Mouse (Mus musculus): ENCODE measurements at regions not wholly inside any gene's neighbourhood (a gene's known extent, or its start where the extent isn't known, plus 50 kb on each side); places are given as distances from the start of the nearest gene placed in this dataset.
"Not testable (repeated sequence)": the region's sequence is repeated elsewhere in the genome, so short reads cannot be mapped to it uniquely, and the experiment has no call there.

DNA sequence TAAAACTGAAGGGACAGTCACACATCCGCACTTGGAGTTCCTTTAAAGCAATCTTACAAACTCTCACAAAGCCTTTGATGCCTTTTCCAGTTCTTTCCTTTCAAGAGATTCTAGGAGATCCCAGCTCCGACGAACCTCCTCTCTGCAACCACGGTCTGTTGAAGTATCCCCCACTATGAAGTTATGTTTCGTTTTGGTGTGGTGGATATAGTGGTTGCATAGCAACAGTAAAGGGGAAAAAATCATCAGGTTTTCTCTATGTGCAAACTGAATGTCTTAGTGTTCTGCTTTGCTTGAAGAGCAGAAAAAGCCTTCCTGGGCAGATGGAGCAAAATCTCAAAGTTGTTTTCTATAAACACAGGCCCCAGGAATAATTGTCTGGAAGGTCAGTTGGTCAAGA lies 147.4 kb upstream of the Dlgap1 start:
- DNase-seq (ENCODE audit: low spot score): no peak

DNA sequence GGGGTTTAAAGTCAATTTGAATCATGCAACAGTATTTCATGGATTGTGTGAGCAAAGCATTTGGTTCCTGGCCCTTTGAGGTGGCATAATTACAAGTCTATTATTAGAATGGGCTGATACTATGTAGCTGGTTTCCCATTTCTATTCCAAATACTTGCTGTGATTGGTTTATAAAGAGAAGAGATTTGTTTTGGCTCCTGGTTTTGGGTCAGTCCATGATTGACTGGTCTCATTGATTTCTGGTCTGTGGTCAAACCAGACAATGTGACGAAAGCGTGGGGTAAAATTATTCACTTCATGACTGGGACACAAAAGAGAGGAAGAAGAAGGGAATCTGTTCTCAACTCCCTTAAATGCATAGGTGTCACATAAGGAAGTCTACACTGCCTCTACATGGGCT lies 147.0 kb upstream of the Dlgap1 start:
- DNase-seq (ENCODE audit: low spot score): no peak

DNA sequence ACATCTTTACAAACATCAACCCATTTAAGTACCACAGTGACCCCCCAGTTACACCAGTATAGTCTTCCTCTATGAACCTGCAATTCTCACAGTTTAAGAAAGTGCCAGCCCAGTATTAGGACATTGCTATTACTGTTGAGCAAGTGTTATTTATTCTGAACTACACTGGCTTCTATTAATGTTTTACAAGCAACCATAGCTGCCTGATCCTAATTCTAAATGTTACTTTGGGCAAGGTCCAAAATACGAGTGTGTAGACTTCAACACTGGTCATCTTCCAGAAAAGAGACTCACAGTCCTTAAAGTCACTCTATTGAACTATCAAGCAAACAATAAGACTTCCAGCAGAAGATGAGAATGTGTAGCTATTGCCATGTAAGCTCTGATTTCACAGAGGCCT lies 146.0 kb upstream of the Dlgap1 start:
- DNase-seq (ENCODE audit: low spot score): no peak

- no peak for DNase-seq (ENCODE audit: low spot score)
Measured at GRCm38 (mm10) chr17:69841308-69841707, 127.6 kb upstream of the Dlgap1 start.

- DNase-seq (ENCODE audit: low spot score): no peak
Measured at GRCm38 (mm10) chr17:69848306-69848705, 120.6 kb upstream of the Dlgap1 start.

DNA sequence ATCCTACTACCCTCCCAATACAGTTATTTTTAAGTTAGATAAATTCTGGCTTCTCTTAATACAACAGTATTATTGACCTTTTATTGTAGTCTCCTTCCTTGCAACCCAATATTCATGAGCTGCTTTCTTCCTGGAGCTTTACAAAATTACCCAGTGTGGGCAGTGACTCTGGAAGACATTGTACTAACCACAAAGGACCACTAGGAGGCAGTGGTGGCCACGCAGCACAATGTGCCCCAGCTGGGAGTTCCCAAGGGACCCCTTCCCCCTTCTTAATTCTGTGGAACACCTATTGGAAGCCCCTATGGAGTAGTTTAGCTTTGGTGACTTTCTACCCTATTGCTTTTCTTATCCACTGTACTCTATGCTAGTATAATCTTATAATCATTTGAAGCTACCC lies 118.8 kb upstream of the Dlgap1 start:
- no peak for DNase-seq (ENCODE audit: low spot score)

- DNase-seq (ENCODE audit: low spot score): not testable (repeated sequence)
Measured at GRCm38 (mm10) chr17:69879958-69880357, 88.9 kb upstream of the Dlgap1 start.

DNA sequence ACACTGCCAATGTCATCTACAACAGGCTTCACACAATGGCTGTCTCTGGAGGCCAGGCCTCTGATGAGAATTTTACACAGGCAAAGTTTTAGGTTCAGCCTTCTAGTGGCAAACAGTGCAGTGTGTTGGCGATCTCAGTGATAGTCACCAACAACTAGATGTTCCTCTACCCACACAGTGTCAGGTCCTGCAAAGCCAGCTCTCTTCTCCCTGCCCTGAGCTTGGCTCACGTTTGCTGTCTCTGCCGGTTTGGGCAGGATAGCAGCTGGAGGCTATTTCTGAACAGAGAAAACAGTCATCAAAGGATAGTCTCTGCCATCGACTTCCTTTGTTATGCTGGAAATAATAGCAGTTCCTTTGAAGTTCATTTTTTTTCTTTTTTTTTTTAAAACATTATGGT lies 74.9 kb upstream of the Dlgap1 start:
- DNase-seq (ENCODE audit: low spot score): no peak
